Mouse (Mus musculus) intestine, embryonic 14.5 days (tissue): ENCODE results near the gene Ift20. TPM values are rescaled to one million over a fixed set of nuclear protein-coding genes. Genes with fewer than 3 reads are reported as not detected.
"Not testable (repeated sequence)": the region's sequence is repeated elsewhere in the genome, so short reads cannot be mapped to it uniquely, and the experiment has no call there.

Experiments used
- ATAC-seq: fragments of 200-750 bp; cut with Nextera tagmentation; replicated peaks from 2 replicates; pipeline ENCODE4 v1.8.0; 2017; ENCODE audit warnings: low read depth, moderate number of reproducible peaks, moderate TSS enrichment, moderate library complexity; ENCODE audit not compliant: low FRiP score, low TSS enrichment
- DNase-seq: peaks from one replicate; pipeline ENCODE4 v3.0.0-alpha.2; 2018; ENCODE audit warnings: low spot score
- H3K27ac ChIP-seq: fragments of 300-500 bp; sonication (generic); 2 replicates; pipeline ENCODE4 v1.5.1; 2014; ENCODE audit warnings: low read depth, mild to moderate bottlenecking, control low read depth
- H3K27me3 ChIP-seq: fragments of 300-500 bp; sonication (generic); replicated peaks from 2 replicates; pipeline ENCODE4 v1.6.1; 2014; ENCODE audit warnings: low read length, control low read depth; ENCODE audit not compliant: control insufficient read depth, insufficient read depth
- H3K36me3 ChIP-seq: fragments of 300-500 bp; sonication (generic); 2 replicates; pipeline ENCODE4 v1.6.1; 2014; ENCODE audit warnings: low read length, control low read depth; ENCODE audit not compliant: control insufficient read depth, insufficient read depth
- H3K4me1 ChIP-seq: fragments of 300-500 bp; sonication (generic); replicated peaks from 2 replicates; pipeline ENCODE4 v1.6.1; 2014; ENCODE audit warnings: low read length, control low read depth, mixed read lengths; ENCODE audit not compliant: control insufficient read depth, insufficient read depth
- H3K4me2 ChIP-seq: fragments of 300-500 bp; sonication (generic); 2 replicates; pipeline ENCODE4 v1.6.1; 2014; ENCODE audit warnings: low read length
- H3K4me3 ChIP-seq: fragments of 300-500 bp; sonication (generic); 2 replicates; pipeline ENCODE4 v1.5.1; 2014; ENCODE audit warnings: low read depth, low read length, control low read depth, mixed read lengths
- H3K9ac ChIP-seq: fragments of 300-500 bp; sonication (generic); 2 replicates; pipeline ENCODE4 v1.6.1; 2014; ENCODE audit warnings: mild to moderate bottlenecking, low read length
- H3K9me3 ChIP-seq: fragments of 300-500 bp; sonication (generic); 2 replicates; pipeline ENCODE4 v1.6.1; 2016; ENCODE audit warnings: low read length, control low read depth; ENCODE audit not compliant: control insufficient read depth
- WGBS: fragments of 180-500 bp; shearing (Covaris S2); extraction: QIAGEN DNeasy Blood & Tissue Kit; methylation state at CpG from one replicate; pipeline ENCODE4 v1.1.7; 2014; 5-methylcytosine and 5-hydroxymethylcytosine counted together
- polyA plus RNA-seq: library from polyadenylated mRNA; unstranded; fragments of >200 nt; fragmentation: Nextera tagmentation; extraction: Ambion mirVana; gene quantifications from 2 replicates; pipeline ENCODE4 v1.2.1, GENCODE M21; 2014

Ift20 gene
- polyA plus RNA-seq, 1 experiment from 2014 or later = 123 TPM

- no peaks in the 10 kb centered on the region for H3K4me1 ChIP-seq
- no peaks in the 10 kb centered on the region for H3K9me3 ChIP-seq
- H3K36me3 ChIP-seq = peaks cover 32% of the 10 kb centered on the region
- H3K4me2 ChIP-seq = no peak overlapping the region
- H3K27ac ChIP-seq = no peak overlapping the region
- WGBS = 44% methylated on average over 6 of the region's 6 CpGs
- ATAC-seq (no peak), DNase-seq (no peak)
- H3K9ac ChIP-seq = no peak overlapping the region
- H3K27me3 ChIP-seq = no peaks in the 10 kb centered on the region
- no peak overlapping the region for H3K4me3 ChIP-seq
These were observed 30.6 kb downstream of the Ift20 start for GRCm38 (mm10) chr11:78566775-78567174.

GRCm38 (mm10) chr11:78567614-78568013 lies 31.5 kb downstream of the Ift20 start:
- no peak overlapping the region for H3K4me2 ChIP-seq
- H3K27me3 ChIP-seq = no peaks in the 10 kb centered on the region
- peaks cover 40% of the 10 kb centered on the region for H3K36me3 ChIP-seq
- no peak for ATAC-seq
- DNase-seq = no peak
- 93% methylated on average over 6 of the region's 6 CpGs for WGBS
- H3K4me1 ChIP-seq = no peaks in the 10 kb centered on the region
- no peak overlapping the region for H3K27ac ChIP-seq
- H3K9me3 ChIP-seq = no peaks in the 10 kb centered on the region
- H3K4me3 ChIP-seq = no peak overlapping the region
- no peak overlapping the region for H3K9ac ChIP-seq

GRCm38 (mm10) chr11:78568827-78569226 lies 32.7 kb downstream of the Ift20 start:
- ATAC-seq (no peak), DNase-seq (no peak)
- 85% methylated on average over 10 of the region's 10 CpGs for WGBS

GRCm38 (mm10) chr11:78569806-78570205 lies 33.6 kb downstream of the Ift20 start:
- H3K27me3 ChIP-seq = no peaks in the 10 kb centered on the region
- H3K36me3 ChIP-seq = peaks cover 48% of the 10 kb centered on the region
- DNase-seq = no peak
- 74% methylated on average over 3 of the region's 3 CpGs for WGBS
- no peak for ATAC-seq
- no peaks in the 10 kb centered on the region for H3K9me3 ChIP-seq
- H3K4me3 ChIP-seq = no peak overlapping the region
- no peak overlapping the region for H3K27ac ChIP-seq
- H3K4me1 ChIP-seq = no peaks in the 10 kb centered on the region
- no peak overlapping the region for H3K4me2 ChIP-seq
- H3K9ac ChIP-seq = no peak overlapping the region

More at GRCm38 (mm10) chr11:78568827-78569226, 32.7 kb downstream of the Ift20 start:
- no peaks in the 10 kb centered on the region for H3K27me3 ChIP-seq
- H3K4me1 ChIP-seq = no peaks in the 10 kb centered on the region
- H3K4me2 ChIP-seq = no peak overlapping the region
- H3K9me3 ChIP-seq = no peaks in the 10 kb centered on the region
- H3K4me3 ChIP-seq = no peak overlapping the region
- H3K9ac ChIP-seq = no peak overlapping the region
- H3K36me3 ChIP-seq = peaks cover 42% of the 10 kb centered on the region
- H3K27ac ChIP-seq = no peak overlapping the region

GRCm38 (mm10) chr11:78571441-78571840 lies 35.3 kb downstream of the Ift20 start:
- H3K4me2 ChIP-seq = no peak overlapping the region
- ATAC-seq (no peak), DNase-seq (no peak)
- no peaks in the 10 kb centered on the region for H3K27me3 ChIP-seq
- no peaks in the 10 kb centered on the region for H3K4me1 ChIP-seq
- no peak overlapping the region for H3K4me3 ChIP-seq
- WGBS = 95% methylated on average over 8 of the region's 8 CpGs
- peaks cover 51% of the 10 kb centered on the region for H3K36me3 ChIP-seq
- no peaks in the 10 kb centered on the region for H3K9me3 ChIP-seq
- no peak overlapping the region for H3K27ac ChIP-seq
- no peak overlapping the region for H3K9ac ChIP-seq

GRCm38 (mm10) chr11:78571854-78572253 lies 35.7 kb downstream of the Ift20 start:
- no peak overlapping the region for H3K4me3 ChIP-seq
- no peaks in the 10 kb centered on the region for H3K4me1 ChIP-seq
- ATAC-seq (no peak), DNase-seq (no peak)
- H3K27me3 ChIP-seq = no peaks in the 10 kb centered on the region
- no peak overlapping the region for H3K4me2 ChIP-seq
- H3K9ac ChIP-seq = no peak overlapping the region
- WGBS = 91% methylated on average over 6 of the region's 6 CpGs
- no peak overlapping the region for H3K27ac ChIP-seq
- no peaks in the 10 kb centered on the region for H3K9me3 ChIP-seq
- peaks cover 53% of the 10 kb centered on the region for H3K36me3 ChIP-seq

- H3K4me3 ChIP-seq, H3K9ac ChIP-seq, DNase-seq, H3K27me3 ChIP-seq, ATAC-seq, H3K4me1 ChIP-seq, H3K9me3 ChIP-seq, H3K27ac ChIP-seq, H3K4me2 ChIP-seq: not testable (repeated sequence)
- H3K36me3 ChIP-seq = peaks cover 52% of the 10 kb centered on the region
- 95% methylated on average over 3 of the region's 4 CpGs for WGBS
These were observed 37.9 kb downstream of the Ift20 start for GRCm38 (mm10) chr11:78574031-78574430.

- Histone ChIP-seq H3K27me3 (no peaks in the 10 kb centered on the region), H3K9me3 (no peaks in the 10 kb centered on the region), H3K9ac (no peak overlapping the region), H3K27ac (no peak overlapping the region), H3K4me3 (no peak overlapping the region), H3K4me1 (no peaks in the 10 kb centered on the region), H3K36me3 (peaks cover 50% of the 10 kb centered on the region), H3K4me2 (no peak overlapping the region)
- WGBS = 80% methylated on average over 3 of the region's 3 CpGs
- DNase-seq (no peak), ATAC-seq (no peak)
These were observed 38.4 kb downstream of the Ift20 start for GRCm38 (mm10) chr11:78574536-78574935.

- H3K36me3 ChIP-seq = peaks cover 50% of the 10 kb centered on the region
- no peak overlapping the region for H3K4me3 ChIP-seq
- H3K4me1 ChIP-seq = no peaks in the 10 kb centered on the region
- H3K4me2 ChIP-seq = no peak overlapping the region
- no peaks in the 10 kb centered on the region for H3K27me3 ChIP-seq
- no peaks in the 10 kb centered on the region for H3K9me3 ChIP-seq
- 36% methylated on average over 2 of the region's 2 CpGs for WGBS
- ATAC-seq (no peak), DNase-seq (no peak)
- H3K9ac ChIP-seq = no peak overlapping the region
- H3K27ac ChIP-seq = no peak overlapping the region
These were observed 38.8 kb downstream of the Ift20 start for GRCm38 (mm10) chr11:78574975-78575374.
